Mouse (Mus musculus) left cerebral cortex, adult 2 months (tissue): ENCODE measurements around the gene Habp4. TPM values are rescaled to one million over a fixed set of nuclear protein-coding genes. Genes with fewer than 3 reads are reported as not detected.

ENCODE experiments used
- DNase-seq, 2 experiments: peaks; one replicate each; pipeline ENCODE4 v3.0.0; 2021 to 2022; ENCODE audit warnings: low spot score in 2 of 2, mixed read lengths in 1 of 2; ENCODE audit errors: extremely low spot score in 1 of 2
- H3K27ac ChIP-seq: fragments of 200-600 bp; 2 replicates; pipeline ENCODE4 v1.8.1; 2022
- H3K4me3 ChIP-seq: fragments of 200-600 bp; 2 replicates; pipeline ENCODE4 v1.8.1; 2022
- CTCF ChIP-seq: fragments of 200-600 bp; IDR thresholded peaks from 2 replicates; pipeline ENCODE4 v1.8.1; 2022; ENCODE audit warnings: antibody characterized with exemption, mild to moderate bottlenecking, moderate library complexity
- intact Hi-C: fragments of 180-260 bp; cut with DNase I; formaldehyde crosslinking; loops from one replicate; pipeline ENCODE4 v1.15.1; 2025
- total RNA-seq, 2 experiments: library from RNA; stranded (reverse); gene quantifications; 2 replicates each; pipeline ENCODE4 v1.2.3; 2021

Habp4 gene
- total RNA-seq, 2 experiments from 2014 or later, result 185 to 196 TPM

GRCm38 (mm10) chr13:64204726-64205125 lies 43.1 kb downstream of the Habp4 start:
- H3K4me3 ChIP-seq, result no peak overlapping the region
- no peak overlapping the region for H3K27ac ChIP-seq
- TF ChIP-seq CTCF, result peak; percentile 31
- intact Hi-C loops, result no loop called here
- no peak for DNase-seq

- TF ChIP-seq CTCF, result no peak
- no peak for DNase-seq
- intact Hi-C loops, result no loop called here
- Histone ChIP-seq H3K4me3 (no peak overlapping the region), H3K27ac (no peak overlapping the region)
Observed at GRCm38 (mm10) chr13:64205186-64205585, 43.6 kb downstream of the Habp4 start.

- Histone ChIP-seq H3K27ac (no peak overlapping the region), H3K4me3 (no peak overlapping the region)
- no peak for TF ChIP-seq CTCF
- intact Hi-C loops, result no loop called here
- no peak for DNase-seq
Observed at GRCm38 (mm10) chr13:64208146-64208545, 46.5 kb downstream of the Habp4 start.

DNA sequence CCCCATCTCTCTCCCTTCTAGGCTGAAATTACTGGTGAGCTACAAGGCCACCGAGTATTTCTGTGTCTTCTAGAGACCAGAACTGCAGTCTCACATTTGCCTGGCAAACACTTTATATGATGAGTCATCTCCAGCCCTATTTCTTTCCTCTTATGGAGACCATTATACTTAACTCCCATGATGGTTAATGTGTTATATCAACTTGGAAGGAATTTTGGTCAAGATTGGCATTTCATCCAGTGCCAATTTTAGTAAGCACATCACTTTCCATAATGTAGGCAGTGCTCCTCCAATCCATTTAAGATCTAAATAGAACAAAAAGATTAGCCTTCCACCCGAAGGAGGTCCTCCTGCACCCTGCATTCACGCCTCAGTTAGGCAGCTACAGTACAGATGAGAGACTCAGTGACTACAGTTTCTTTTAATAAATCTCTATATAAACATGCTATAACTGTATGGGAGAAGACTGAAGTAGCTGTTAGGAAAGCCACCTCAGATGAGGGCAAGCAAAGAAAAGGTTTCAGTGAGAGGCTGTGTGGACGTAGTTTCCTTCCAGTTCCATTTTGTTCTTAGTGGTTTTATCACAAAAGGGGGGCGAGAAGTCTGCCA lies 50.5 kb downstream of the Habp4 start:
- TF ChIP-seq CTCF, result no peak
- Histone ChIP-seq H3K4me3 (no peak overlapping the region), H3K27ac (no peak overlapping the region)
- DNase-seq, result no peak
- intact Hi-C loops, result no loop called here

DNA sequence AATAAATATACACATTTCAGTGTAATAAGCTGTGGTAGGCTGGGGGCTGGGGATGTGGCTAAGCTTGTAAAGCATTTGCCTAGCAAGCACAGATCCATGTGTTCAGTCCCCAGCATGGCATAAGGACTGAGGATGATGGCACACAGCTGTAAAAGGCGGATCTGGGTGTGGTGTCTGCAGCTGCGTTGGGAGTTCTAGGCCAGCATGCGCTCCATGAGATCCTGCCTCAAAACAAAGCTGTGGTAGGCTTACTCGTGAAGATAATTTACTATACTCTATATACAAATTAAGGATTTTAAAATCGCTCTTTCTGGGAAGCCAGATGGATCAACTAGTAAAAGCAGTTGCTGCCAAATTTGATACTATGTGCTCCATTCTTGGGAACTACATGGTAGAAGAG lies 53.3 kb downstream of the Habp4 start:
- intact Hi-C loops, result no loop called here
- DNase-seq, result no peak
- Histone ChIP-seq H3K4me3 (no peak overlapping the region), H3K27ac (no peak overlapping the region)
- no peak for TF ChIP-seq CTCF

DNA sequence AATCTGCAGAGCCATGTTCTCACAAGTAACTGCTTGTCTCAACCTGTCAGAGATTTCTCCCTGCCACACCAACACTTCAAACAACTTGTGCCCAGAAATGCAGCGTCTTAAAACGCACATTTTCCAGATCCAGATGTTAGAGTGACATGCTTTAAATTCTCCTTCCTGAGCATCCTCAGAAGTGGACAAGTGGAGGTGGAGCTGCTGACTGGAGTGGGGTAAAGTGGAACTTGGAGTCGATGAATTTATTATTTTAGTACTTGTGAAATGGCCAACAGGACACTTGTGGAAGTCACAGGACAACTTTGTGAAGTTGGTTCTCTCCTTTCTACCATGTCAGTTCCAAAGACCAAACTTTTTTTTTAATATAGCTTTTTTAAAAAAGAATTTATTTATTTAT lies 64.1 kb downstream of the Habp4 start:
- intact Hi-C loops, result no loop called here
- no peak for DNase-seq
- TF ChIP-seq CTCF, result no peak
- Histone ChIP-seq H3K27ac (no peak overlapping the region), H3K4me3 (no peak overlapping the region)

DNA sequence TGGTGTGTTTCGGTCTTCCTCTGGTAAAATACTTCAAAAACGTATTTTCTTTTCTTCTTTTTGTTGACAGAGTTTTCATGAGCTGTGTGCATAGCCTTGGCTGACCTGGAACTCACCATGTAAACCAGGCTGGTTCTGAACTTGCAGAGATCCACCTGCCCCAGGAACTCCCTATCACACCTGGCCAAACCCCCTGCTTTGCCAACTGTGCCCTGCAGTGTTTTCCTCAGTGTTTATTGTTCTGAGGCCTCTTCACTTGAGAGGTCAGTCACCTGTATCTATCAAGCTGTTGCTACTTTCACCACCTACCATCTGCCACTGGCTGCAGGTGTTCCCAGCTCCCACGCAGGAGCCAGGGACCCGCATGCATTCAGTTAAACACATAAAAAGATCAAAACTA lies 65.1 kb downstream of the Habp4 start:
- H3K27ac ChIP-seq, result no peak overlapping the region
- H3K4me3 ChIP-seq, result no peak overlapping the region
- no peak for DNase-seq
- TF ChIP-seq CTCF, result no peak
- intact Hi-C loops, result no loop called here

- intact Hi-C loops, result no loop called here
- TF ChIP-seq CTCF, result no peak
- DNase-seq, result no peak
- Histone ChIP-seq H3K27ac (no peak overlapping the region), H3K4me3 (no peak overlapping the region)
Observed at GRCm38 (mm10) chr13:64233139-64233538, 71.5 kb downstream of the Habp4 start.

GRCm38 (mm10) chr13:64235062-64235715 lies 73.6 kb downstream of the Habp4 start:
- intact Hi-C loops, result no loop called here
- no peak for DNase-seq
- H3K27ac ChIP-seq, result no peak overlapping the region
- no peak for TF ChIP-seq CTCF
- H3K4me3 ChIP-seq, result no peak overlapping the region

DNA sequence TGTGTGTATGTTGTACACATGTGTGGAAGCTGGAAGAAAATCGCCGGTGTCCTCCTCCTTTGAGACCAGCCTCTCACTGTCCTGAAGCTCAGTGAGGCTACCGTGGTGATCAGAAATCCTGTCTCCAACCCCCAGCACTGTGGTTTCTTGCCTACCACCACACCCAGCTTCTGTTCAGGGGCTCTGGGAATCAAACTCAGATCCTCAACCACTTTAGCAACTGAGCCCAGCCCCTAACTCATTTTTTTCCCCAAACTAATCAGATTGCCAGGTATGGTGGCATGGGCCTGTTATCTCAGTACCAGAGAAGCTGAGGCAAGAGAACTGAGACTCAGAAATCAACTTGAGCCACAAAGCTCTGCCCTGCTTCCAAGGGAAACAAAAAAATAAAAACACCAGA lies 74.2 kb downstream of the Habp4 start:
- no peak for DNase-seq
- no peak overlapping the region for H3K27ac ChIP-seq
- TF ChIP-seq CTCF, result no peak
- H3K4me3 ChIP-seq, result no peak overlapping the region
- intact Hi-C loops, result no loop called here

Other genes starting within 250 kb of the Habp4 start
- gene Hsd17b3, start 72.6 kb upstream of the Habp4 start, total RNA-seq, result not detected
- gene Slc35d2, start 32.5 kb upstream of the Habp4 start, total RNA-seq, result under 1 TPM; 0.41 to 0.84 TPM
- 10 to 100 TPM; 26.8 to 29.3 TPM for gene Zfp367, start 8.6 kb upstream of the Habp4 start, total RNA-seq
- 10 to 100 TPM; 15.3 to 19.0 TPM for gene Cdc14b, start 113.5 kb downstream of the Habp4 start, total RNA-seq
- 10 to 100 TPM; 19.0 to 20.8 TPM for gene Aaed1, start 150.9 kb downstream of the Habp4 start, total RNA-seq
- 100 to 1,000 TPM; 120 to 129 TPM for gene Ctsl, start 209.1 kb downstream of the Habp4 start, total RNA-seq